Comparison of ENCODE assay signal across 8 mouse cellular contexts in the genomic region with DNA sequence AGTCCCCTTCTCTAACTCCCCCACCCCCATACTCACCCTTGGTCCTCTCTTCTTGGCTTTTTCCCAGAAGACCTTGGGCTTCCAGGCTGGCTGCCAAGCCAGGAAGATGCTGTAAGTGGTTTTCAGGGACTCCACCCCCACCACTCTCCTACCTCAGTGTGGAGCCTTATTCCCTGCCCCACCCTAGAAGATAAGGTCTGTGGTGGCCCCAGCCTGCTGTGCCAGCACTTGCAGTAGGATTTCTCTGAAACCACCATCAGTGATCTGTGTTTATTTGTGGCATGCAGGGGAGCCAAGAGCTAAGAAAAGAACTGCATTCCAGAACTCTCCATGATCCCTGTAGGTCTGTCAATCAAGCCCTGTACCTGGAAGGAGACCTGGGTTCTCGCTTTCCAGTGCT.
DNase-seq lines count a peak whose midpoint lies in the region; ATAC-seq lines count a peak whose summit lies in the region.

No protein-coding gene starts in this region.

- peak; percentile 24; the same call in 1 of the 2 replicates for ATAC-seq in stomach, embryonic 14.5 days (ENCODE audit: insufficient number of reproducible peaks, insufficient read depth, low FRiP score, low read depth)

- no peak overlapping the region for H3K4me3 ChIP-seq in stomach, embryonic 14.5 days (ENCODE audit: low read depth, low read length)

- H3K4me2 ChIP-seq in stomach, embryonic 14.5 days (replicated peaks; ENCODE audit: low read depth, low read length), result no peak overlapping the region

- no peaks in the 10 kb centered on the region for H3K9me3 ChIP-seq in stomach, embryonic 14.5 days (ENCODE audit: control insufficient read depth, low read depth, low read length)

- H3K27me3 ChIP-seq in stomach, embryonic 14.5 days (ENCODE audit: control insufficient read depth, insufficient read depth, low read length), result no peaks in the 10 kb centered on the region

- peak; percentile 25 for DNase-seq in urinary bladder, adult 2 months (ENCODE audit: low spot score)
- DNase-seq in urinary bladder, postnatal 25 days (ENCODE audit: low spot score), result no peak
- peak; percentile 66 to 72 for DNase-seq in heart, adult 9 months (ENCODE audit: low spot score in 2 of 2)
- DNase-seq in kidney, postnatal 10 days, result peak; percentile 76
- DNase-seq in layer of hippocampus, adult 8-10 months (ENCODE audit: low spot score in 2 of 2), result no peak
- DNase-seq in layer of hippocampus, postnatal 10 days (ENCODE audit: low spot score in 2 of 2), result no peak
- no peak for DNase-seq in thymus, postnatal 25 days

- WGBS in stomach, embryonic 14.5 days, result 39% methylated on average over 1 of the region's 1 CpGs

- peak overlapping the region; percentile 87; the same call in 1 of the 2 replicates for H3K27ac ChIP-seq in stomach, embryonic 14.5 days (ENCODE audit: low read length)

- H3K9ac ChIP-seq in stomach, embryonic 14.5 days (replicated peaks; ENCODE audit: low read depth, low read length), result no peak overlapping the region

- no peaks in the 10 kb centered on the region for H3K36me3 ChIP-seq in stomach, embryonic 14.5 days (ENCODE audit: control insufficient read depth, insufficient read depth, low read length)

- peaks cover 40% of the 10 kb centered on the region for H3K4me1 ChIP-seq in stomach, embryonic 14.5 days (ENCODE audit: control insufficient read depth, insufficient read depth, low read length)

Comparison
In these comparisons a context has a peak if more than half of its experiments do, and no peak if none do; other contexts are left out.
1. DNase-seq: peak in urinary bladder, adult 2 months (single experiment), heart, adult 9 months (2 of 2) and kidney, postnatal 10 days (single experiment); none in urinary bladder, postnatal 25 days (single experiment), layer of hippocampus, adult 8-10 months (0 of 2), layer of hippocampus, postnatal 10 days (0 of 2) and thymus, postnatal 25 days (single experiment).